Mouse (Mus musculus) E14TG2a.4 (cell line): ENCODE data around the gene Ptger3.

Experiments
- H3K27me3 ChIP-seq: 2 replicates; pipeline ENCODE4 v1.6.1; 2014; ENCODE audit warnings: low read length, control low read depth; ENCODE audit not compliant: insufficient read depth
- H3K36me3 ChIP-seq: 2 replicates; pipeline ENCODE4 v1.6.1; 2014; ENCODE audit warnings: low read length, control low read depth; ENCODE audit not compliant: insufficient read depth
- H3K4me1 ChIP-seq: replicated peaks from 2 replicates; pipeline ENCODE4 v1.6.1; 2014; ENCODE audit warnings: low read depth, low read length, control low read depth
- H3K4me3 ChIP-seq: replicated peaks from 2 replicates; pipeline ENCODE4 v1.5.1; 2014; ENCODE audit warnings: mild to moderate bottlenecking, low read length
- H3K9me3 ChIP-seq: 2 replicates; pipeline ENCODE4 v1.6.1; 2014; ENCODE audit warnings: low read length, control low read depth
- CTCF ChIP-seq: conservative IDR thresholded peaks from 2 replicates; pipeline ENCODE4 v1.5.1; 2014; ENCODE audit warnings: low read length
- NANOG ChIP-seq: IDR thresholded peaks from 2 replicates; pipeline ENCODE4 v1.6.1; 2014; ENCODE audit warnings: borderline replicate concordance, low read length, mixed read lengths
- POU5F1 ChIP-seq: IDR thresholded peaks from 2 replicates; pipeline ENCODE4 v1.6.1; 2014; ENCODE audit warnings: low read length, borderline replicate concordance

Ptger3 gene

DNA sequence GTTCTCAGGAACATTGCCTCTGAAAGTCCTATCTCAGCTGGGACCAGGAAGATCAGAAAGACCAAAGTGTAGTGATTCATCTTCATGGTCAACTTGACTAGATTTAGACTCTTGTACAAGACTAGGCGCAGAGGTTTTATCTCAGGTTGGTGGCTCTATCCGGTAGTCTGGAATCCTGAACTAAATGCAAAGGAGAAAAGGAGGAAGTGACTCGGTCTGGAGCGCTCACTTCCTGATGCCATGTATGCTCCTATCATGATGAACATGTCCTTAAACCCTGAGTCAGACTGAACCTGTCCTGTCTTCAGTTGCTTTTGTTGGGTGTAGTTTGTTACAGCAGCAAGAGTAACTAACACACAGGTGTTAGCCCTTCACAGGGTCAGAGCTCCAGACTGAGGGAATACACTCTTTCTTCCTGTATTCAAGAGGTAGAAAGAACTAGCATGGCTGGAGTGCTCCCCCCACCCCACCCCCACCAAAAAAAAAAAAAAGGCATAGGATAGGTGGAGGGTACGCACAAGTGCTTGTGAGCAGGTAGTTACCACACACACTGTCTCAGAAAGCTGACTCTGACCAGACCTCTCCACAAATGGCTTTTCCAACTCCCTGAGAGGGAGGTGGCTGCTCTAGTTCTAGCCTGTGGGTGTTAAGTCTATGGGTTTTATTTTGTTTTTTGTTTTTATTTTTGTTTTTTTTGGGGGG is 11.9 kb downstream of the Ptger3 start:
- Histone ChIP-seq H3K9me3 (no peaks in the 10 kb centered on the region), H3K4me3 (no peak overlapping the region), H3K36me3 (no peaks in the 10 kb centered on the region), H3K27me3 (no peaks in the 10 kb centered on the region), H3K4me1 (peaks cover 7% of the 10 kb centered on the region)
- no peak for TF ChIP-seq POU5F1

GRCm38 (mm10) chr3:157579376-157579775 is 12.7 kb downstream of the Ptger3 start:
- Histone ChIP-seq H3K4me1 (peaks cover 7% of the 10 kb centered on the region), H3K27me3 (no peaks in the 10 kb centered on the region), H3K4me3 (no peak overlapping the region), H3K36me3 (no peaks in the 10 kb centered on the region), H3K9me3 (no peaks in the 10 kb centered on the region)
- TF ChIP-seq CTCF (no peak), POU5F1 (no peak), NANOG (no peak)

GRCm38 (mm10) chr3:157580299-157580698 is 13.6 kb downstream of the Ptger3 start:
- Histone ChIP-seq H3K36me3 (no peaks in the 10 kb centered on the region), H3K27me3 (no peaks in the 10 kb centered on the region), H3K4me3 (no peak overlapping the region), H3K4me1 (peaks cover 7% of the 10 kb centered on the region), H3K9me3 (no peaks in the 10 kb centered on the region)
- TF ChIP-seq POU5F1 (no peak), CTCF (no peak), NANOG (no peak)

GRCm38 (mm10) chr3:157581755-157582154 is 15.1 kb downstream of the Ptger3 start:
- no peak overlapping the region for H3K4me3 ChIP-seq
- TF ChIP-seq POU5F1, result no peak
- TF ChIP-seq CTCF, result peak; percentile 40
- no peaks in the 10 kb centered on the region for H3K9me3 ChIP-seq
- no peaks in the 10 kb centered on the region for H3K27me3 ChIP-seq
- H3K4me1 ChIP-seq, result peaks cover 7% of the 10 kb centered on the region
- no peaks in the 10 kb centered on the region for H3K36me3 ChIP-seq

DNA sequence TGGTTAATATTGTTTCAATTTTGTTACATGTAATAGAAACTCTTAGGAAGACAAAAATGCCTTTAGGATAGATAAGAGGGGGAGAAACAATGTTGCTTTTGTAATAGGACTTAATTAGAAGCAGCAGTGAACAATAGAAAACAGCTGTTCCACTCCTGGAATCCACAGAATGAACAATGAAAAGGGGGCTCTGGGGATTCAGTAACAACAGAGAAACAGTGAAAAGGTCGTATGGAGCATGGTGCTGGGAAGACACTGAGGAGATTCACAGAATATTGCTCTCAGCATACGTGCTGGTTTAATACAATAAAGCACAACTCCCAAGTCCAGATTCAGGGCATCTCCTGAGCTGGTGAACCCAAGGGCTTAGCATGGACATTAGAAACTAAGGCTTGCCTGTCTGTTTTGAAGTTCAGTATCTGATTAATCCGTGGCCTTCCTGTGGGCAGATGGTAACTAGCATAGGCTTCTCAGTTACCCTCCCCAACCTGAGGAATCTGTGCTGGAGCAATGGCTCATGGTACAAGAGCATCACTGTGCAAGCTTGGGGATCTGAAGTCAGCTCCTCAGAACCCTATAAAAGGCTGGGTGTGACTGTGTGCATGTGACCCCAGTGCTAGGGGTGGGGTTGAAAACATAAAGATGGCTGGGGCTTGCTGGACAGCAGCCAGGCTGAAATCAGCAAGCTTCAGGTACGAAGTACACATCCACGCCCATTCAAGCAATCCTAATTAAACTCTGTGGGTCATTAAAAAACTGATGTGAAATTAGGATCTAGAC is 16.1 kb downstream of the Ptger3 start:
- Histone ChIP-seq H3K27me3 (no peaks in the 10 kb centered on the region), H3K4me3 (no peak overlapping the region), H3K4me1 (peaks cover 7% of the 10 kb centered on the region), H3K36me3 (no peaks in the 10 kb centered on the region), H3K9me3 (no peaks in the 10 kb centered on the region)
- TF ChIP-seq CTCF, result no peak
- TF ChIP-seq POU5F1, result no peak
- TF ChIP-seq NANOG, result no peak

- H3K9me3 ChIP-seq, result no peaks in the 10 kb centered on the region
- H3K4me3 ChIP-seq, result no peak overlapping the region
- H3K4me1 ChIP-seq, result peaks cover 7% of the 10 kb centered on the region
- H3K27me3 ChIP-seq, result no peaks in the 10 kb centered on the region
- no peaks in the 10 kb centered on the region for H3K36me3 ChIP-seq
- TF ChIP-seq NANOG (no peak), CTCF (no peak)
Measured at GRCm38 (mm10) chr3:157597837-157598379, 31.2 kb downstream of the Ptger3 start.

DNA sequence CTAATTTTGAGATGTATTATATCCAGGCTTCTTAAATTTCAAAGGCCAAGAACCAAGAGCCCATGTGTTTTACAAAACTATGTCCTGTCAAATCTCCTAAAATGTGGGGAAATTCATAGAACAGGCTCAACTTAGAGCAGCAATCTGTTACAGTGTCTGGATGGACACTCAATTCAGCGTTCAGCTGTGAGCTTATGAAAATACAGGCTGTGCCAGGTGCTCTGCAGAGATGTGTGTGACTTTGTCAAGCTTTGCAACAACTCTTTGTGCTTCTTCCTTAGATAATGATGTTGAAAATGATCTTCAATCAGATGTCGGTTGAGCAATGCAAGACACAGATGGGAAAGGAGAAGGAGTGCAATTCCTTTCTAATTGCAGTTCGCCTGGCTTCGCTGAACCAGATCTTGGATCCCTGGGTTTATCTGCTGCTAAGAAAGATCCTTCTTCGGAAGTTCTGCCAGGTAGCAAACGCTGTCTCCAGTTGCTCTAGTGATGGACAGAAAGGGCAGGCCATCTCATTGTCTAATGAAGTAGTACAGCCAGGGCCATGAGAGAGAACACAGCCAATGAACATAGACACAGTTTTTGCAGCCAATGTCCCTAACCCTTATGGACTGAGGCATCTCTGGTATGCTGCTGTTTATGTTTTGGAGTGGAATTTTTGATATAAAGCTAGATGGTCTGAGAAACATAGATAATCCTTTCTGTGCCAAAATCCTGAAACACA is 38.2 kb downstream of the Ptger3 start:
- H3K4me1 ChIP-seq, result peaks cover 10% of the 10 kb centered on the region
- no peaks in the 10 kb centered on the region for H3K27me3 ChIP-seq
- H3K9me3 ChIP-seq, result no peaks in the 10 kb centered on the region
- no peak for TF ChIP-seq CTCF
- no peak for TF ChIP-seq POU5F1
- TF ChIP-seq NANOG, result no peak
- H3K36me3 ChIP-seq, result no peaks in the 10 kb centered on the region
- no peak overlapping the region for H3K4me3 ChIP-seq

DNA sequence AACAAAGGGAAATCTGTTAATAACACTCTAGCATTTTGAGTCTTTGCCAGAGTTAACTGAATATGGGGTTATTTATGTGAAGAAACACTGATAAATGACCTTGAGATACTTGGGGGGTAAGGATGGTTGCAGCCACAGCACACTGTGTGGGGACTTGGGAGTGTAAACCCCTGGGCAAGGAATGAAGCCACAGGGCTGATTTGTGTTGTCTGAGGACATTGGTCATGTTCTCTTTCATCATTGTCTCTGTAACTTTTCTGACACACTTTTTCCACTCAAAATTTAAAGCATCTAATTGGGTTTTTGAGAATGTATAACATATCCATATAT is 38.7 kb downstream of the Ptger3 start:
- TF ChIP-seq NANOG (no peak), POU5F1 (no peak), CTCF (no peak)
- no peak overlapping the region for H3K4me3 ChIP-seq
- no peaks in the 10 kb centered on the region for H3K36me3 ChIP-seq
- H3K27me3 ChIP-seq, result no peaks in the 10 kb centered on the region
- no peaks in the 10 kb centered on the region for H3K9me3 ChIP-seq
- peaks cover 10% of the 10 kb centered on the region for H3K4me1 ChIP-seq
